Mouse (Mus musculus) kidney, embryonic 16.5 days (tissue): Measurements from ENCODE around the gene Rapgef2. TPM values are rescaled to one million over a fixed set of nuclear protein-coding genes. Genes with fewer than 3 reads are reported as not detected.

Source experiments
- ATAC-seq: fragments of 200-750 bp; cut with Nextera tagmentation; 2 replicates; pipeline ENCODE4 v1.8.0; 2017; ENCODE audit warnings: moderate TSS enrichment; ENCODE audit not compliant: low FRiP score, low TSS enrichment
- H3K27ac ChIP-seq: fragments of 300-500 bp; sonication (generic); 2 replicates; pipeline ENCODE4 v1.5.1; 2014; ENCODE audit warnings: low read length
- H3K27me3 ChIP-seq: fragments of 300-500 bp; sonication (generic); 2 replicates; pipeline ENCODE4 v1.6.1; 2014; ENCODE audit warnings: low read length, control low read depth, mixed read lengths; ENCODE audit not compliant: insufficient read depth
- H3K36me3 ChIP-seq: fragments of 300-500 bp; sonication (generic); 2 replicates; pipeline ENCODE4 v1.6.1; 2014; ENCODE audit warnings: low read length, control low read depth, mixed read lengths; ENCODE audit not compliant: insufficient read depth
- H3K4me1 ChIP-seq: fragments of 300-500 bp; sonication (generic); 2 replicates; pipeline ENCODE4 v1.6.1; 2014; ENCODE audit warnings: low read length, control low read depth, mixed read lengths; ENCODE audit not compliant: insufficient read depth
- H3K4me2 ChIP-seq: fragments of 300-500 bp; sonication (generic); replicated peaks from 2 replicates; pipeline ENCODE4 v1.6.1; 2014; ENCODE audit warnings: low read depth, low read length
- H3K4me3 ChIP-seq: fragments of 300-500 bp; sonication (generic); 2 replicates; pipeline ENCODE4 v1.5.1; 2014; ENCODE audit warnings: mild to moderate bottlenecking, low read length
- H3K9ac ChIP-seq: fragments of 300-500 bp; sonication (generic); replicated peaks from 2 replicates; pipeline ENCODE4 v1.6.1; 2014; ENCODE audit warnings: low read length
- H3K9me3 ChIP-seq: fragments of 300-500 bp; sonication (generic); 2 replicates; pipeline ENCODE4 v1.6.1; 2016; ENCODE audit warnings: low read length, control low read depth
- WGBS: fragments of 180-500 bp; shearing (Covaris S2); extraction: QIAGEN DNeasy Blood & Tissue Kit; methylation state at CpG from one replicate; pipeline ENCODE4 v1.1.7; 2014; 5-methylcytosine and 5-hydroxymethylcytosine counted together
- polyA plus RNA-seq: library from polyadenylated mRNA; unstranded; fragments of >200 nt; fragmentation: Nextera tagmentation; extraction: Ambion mirVana; gene quantifications from 2 replicates; pipeline ENCODE4 v1.2.1, GENCODE M21; 2015

Gene Rapgef2
- polyA plus RNA-seq, 1 experiment from 2014 or later, result 4.0 TPM

GRCm38 (mm10) chr3:79225888-79226287 is 60.4 kb downstream of the Rapgef2 start:
- no peaks in the 10 kb centered on the region for H3K27me3 ChIP-seq
- whole genome bisulfite sequencing, result 69% methylated on average over 6 of the region's 6 CpGs
- H3K36me3 ChIP-seq, result no peaks in the 10 kb centered on the region
- ATAC-seq, result no peak
- no peak overlapping the region for H3K27ac ChIP-seq
- H3K4me1 ChIP-seq, result peaks cover 28% of the 10 kb centered on the region
- no peak overlapping the region for H3K4me2 ChIP-seq
- H3K4me3 ChIP-seq, result no peak overlapping the region
- no peak overlapping the region for H3K9ac ChIP-seq
- no peaks in the 10 kb centered on the region for H3K9me3 ChIP-seq

- H3K9ac ChIP-seq, result no peak overlapping the region
- peaks cover 35% of the 10 kb centered on the region for H3K4me1 ChIP-seq
- no peak for ATAC-seq
- H3K27ac ChIP-seq, result no peak overlapping the region
- H3K4me2 ChIP-seq, result no peak overlapping the region
- H3K4me3 ChIP-seq, result no peak overlapping the region
- H3K27me3 ChIP-seq, result no peaks in the 10 kb centered on the region
- no peaks in the 10 kb centered on the region for H3K36me3 ChIP-seq
- H3K9me3 ChIP-seq, result no peaks in the 10 kb centered on the region
- 77% methylated on average over 7 of the region's 7 CpGs for WGBS
These were observed 62.0 kb downstream of the Rapgef2 start for GRCm38 (mm10) chr3:79224352-79224751.

GRCm38 (mm10) chr3:79223281-79223680 is 63.0 kb downstream of the Rapgef2 start:
- Histone ChIP-seq H3K4me1 (peaks cover 44% of the 10 kb centered on the region), H3K9ac (no peak overlapping the region), H3K4me3 (no peak overlapping the region), H3K27me3 (no peaks in the 10 kb centered on the region), H3K36me3 (no peaks in the 10 kb centered on the region), H3K9me3 (no peaks in the 10 kb centered on the region), H3K4me2 (peak overlapping the region; percentile 23; the same call in 1 of the 2 replicates), H3K27ac (0 out of 2 replicates have a peak overlapping the region, but pooled peaks have one; percentile 40)
- ATAC-seq, result peak; percentile 71
- 28% methylated on average over 8 of the region's 8 CpGs for WGBS

- H3K4me1 ChIP-seq, result peaks cover 44% of the 10 kb centered on the region
- H3K27me3 ChIP-seq, result no peaks in the 10 kb centered on the region
- H3K9me3 ChIP-seq, result no peaks in the 10 kb centered on the region
- no peak for ATAC-seq
- 58% methylated on average over 13 of the region's 13 CpGs for WGBS
- H3K4me3 ChIP-seq, result no peak overlapping the region
- 0 out of 2 replicates have a peak overlapping the region, but pooled peaks have one; percentile 13 for H3K27ac ChIP-seq
- no peak overlapping the region for H3K4me2 ChIP-seq
- no peaks in the 10 kb centered on the region for H3K36me3 ChIP-seq
- no peak overlapping the region for H3K9ac ChIP-seq
These were observed 63.9 kb downstream of the Rapgef2 start for GRCm38 (mm10) chr3:79222192-79222960.

GRCm38 (mm10) chr3:79221296-79222191 is 64.8 kb downstream of the Rapgef2 start:
- WGBS, result 51% methylated on average over 9 of the region's 9 CpGs
- peak; percentile 57; the same call in 1 of the 2 replicates for ATAC-seq
- H3K9ac ChIP-seq, result peak overlapping the region; percentile 6; the same call in 1 of the 2 replicates
- H3K27ac ChIP-seq, result no peak overlapping the region
- H3K4me2 ChIP-seq, result no peak overlapping the region
- no peaks in the 10 kb centered on the region for H3K9me3 ChIP-seq
- H3K36me3 ChIP-seq, result no peaks in the 10 kb centered on the region
- no peak overlapping the region for H3K4me3 ChIP-seq
- H3K27me3 ChIP-seq, result no peaks in the 10 kb centered on the region
- H3K4me1 ChIP-seq, result peaks cover 44% of the 10 kb centered on the region

- no peaks in the 10 kb centered on the region for H3K36me3 ChIP-seq
- H3K4me1 ChIP-seq, result peaks cover 44% of the 10 kb centered on the region
- WGBS, result 61% methylated on average over 10 of the region's 10 CpGs
- peak overlapping the region; percentile 55; the same call in 1 of the 2 replicates for H3K27ac ChIP-seq
- H3K27me3 ChIP-seq, result no peaks in the 10 kb centered on the region
- H3K9ac ChIP-seq, result no peak overlapping the region; the same call in 1 of the 2 replicates
- ATAC-seq, result no peak
- H3K4me2 ChIP-seq, result no peak overlapping the region
- no peak overlapping the region for H3K4me3 ChIP-seq
- H3K9me3 ChIP-seq, result no peaks in the 10 kb centered on the region
These were observed 67.0 kb downstream of the Rapgef2 start for GRCm38 (mm10) chr3:79219144-79219930.

- Histone ChIP-seq H3K9me3 (no peaks in the 10 kb centered on the region), H3K36me3 (no peaks in the 10 kb centered on the region), H3K4me1 (peaks cover 37% of the 10 kb centered on the region), H3K4me2 (no peak overlapping the region), H3K27me3 (no peaks in the 10 kb centered on the region), H3K9ac (no peak overlapping the region), H3K27ac (peak overlapping the region; percentile 55; the same call in 1 of the 2 replicates), H3K4me3 (no peak overlapping the region)
- 56% methylated on average over 4 of the region's 4 CpGs for WGBS
- ATAC-seq, result no peak
These were observed 67.7 kb downstream of the Rapgef2 start for GRCm38 (mm10) chr3:79218566-79219051.

- H3K27me3 ChIP-seq, result no peaks in the 10 kb centered on the region
- 72% methylated on average over 5 of the region's 5 CpGs for WGBS
- no peak overlapping the region for H3K9ac ChIP-seq
- H3K36me3 ChIP-seq, result no peaks in the 10 kb centered on the region; the same call in 1 of the 2 replicates
- no peak for ATAC-seq
- peaks cover 4% of the 10 kb centered on the region; the same call in 1 of the 2 replicates for H3K9me3 ChIP-seq
- H3K4me1 ChIP-seq, result no peaks in the 10 kb centered on the region
- H3K27ac ChIP-seq, result no peak overlapping the region
- no peak overlapping the region for H3K4me2 ChIP-seq
- no peak overlapping the region for H3K4me3 ChIP-seq
These were observed 76.1 kb downstream of the Rapgef2 start for GRCm38 (mm10) chr3:79210243-79210642.

- Histone ChIP-seq H3K27ac (no peak overlapping the region), H3K4me2 (no peak overlapping the region), H3K4me1 (peaks cover 11% of the 10 kb centered on the region), H3K27me3 (no peaks in the 10 kb centered on the region), H3K36me3 (no peaks in the 10 kb centered on the region), H3K9me3 (peaks cover 4% of the 10 kb centered on the region; the same call in 1 of the 2 replicates), H3K9ac (no peak overlapping the region), H3K4me3 (no peak overlapping the region)
- WGBS, result 72% methylated on average over 2 of the region's 2 CpGs
- no peak for ATAC-seq
These were observed 79.1 kb downstream of the Rapgef2 start for GRCm38 (mm10) chr3:79207216-79207615.
